Mouse (Mus musculus): Measurements from ENCODE around the gene Cacna1a. TPM values are rescaled to one million over a fixed set of nuclear protein-coding genes. Genes with fewer than 3 reads are reported as not detected.

The Cacna1a gene
- total RNA-seq, 2 experiments from 2014 or later, result 0.31 to 0.33 TPM

DNA sequence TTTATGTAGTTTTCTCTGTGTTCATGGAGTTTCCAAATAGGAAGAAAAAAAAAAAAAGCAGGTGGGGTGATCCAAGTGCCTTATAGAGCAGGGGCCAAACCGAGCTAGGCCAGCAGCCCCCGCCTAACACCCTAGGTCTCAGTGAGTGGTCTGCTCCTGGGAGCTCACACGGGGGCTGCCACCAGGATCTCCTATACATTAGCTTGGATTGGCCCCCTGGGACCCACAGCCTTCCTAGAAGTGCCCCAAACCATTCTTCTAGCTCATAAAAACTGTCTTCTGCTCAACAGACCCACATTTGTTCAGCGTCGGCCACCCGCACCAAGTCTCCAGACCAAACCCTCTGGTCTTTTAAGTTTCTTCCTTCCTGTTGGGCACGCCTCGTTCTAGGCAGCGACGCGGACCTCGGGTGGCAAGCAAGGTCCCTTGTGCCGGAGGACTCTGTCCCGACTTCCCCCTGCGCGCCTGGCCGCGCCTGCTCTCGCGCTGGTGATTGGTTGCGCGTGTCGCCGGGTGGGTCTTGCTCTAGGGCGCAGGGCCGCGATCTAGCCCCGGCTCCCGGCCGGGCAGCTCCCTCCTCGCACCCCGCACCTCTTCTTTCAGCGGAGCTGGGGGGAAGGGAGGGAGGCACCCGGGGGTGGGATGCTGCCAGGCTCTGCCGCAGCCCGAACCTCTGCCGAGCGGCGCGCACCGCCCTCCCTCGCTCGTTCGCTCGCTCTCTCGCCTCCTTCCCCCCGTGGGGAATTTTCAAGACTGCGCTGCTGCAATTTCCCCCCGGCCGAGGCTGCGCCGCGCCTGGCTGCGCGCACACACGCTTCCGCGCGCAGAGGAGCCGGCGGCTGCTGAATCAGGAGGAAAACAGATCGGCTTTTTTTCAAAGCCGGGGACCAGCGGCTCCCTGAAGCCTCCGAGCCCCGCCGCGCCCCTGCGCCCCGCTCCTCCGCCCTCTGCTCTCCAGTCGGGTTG lies 25.9 kb downstream of the Cacna1a start:
- ATAC-seq (ENCODE audit: poor library complexity, severe bottlenecking), result no peak

DNA sequence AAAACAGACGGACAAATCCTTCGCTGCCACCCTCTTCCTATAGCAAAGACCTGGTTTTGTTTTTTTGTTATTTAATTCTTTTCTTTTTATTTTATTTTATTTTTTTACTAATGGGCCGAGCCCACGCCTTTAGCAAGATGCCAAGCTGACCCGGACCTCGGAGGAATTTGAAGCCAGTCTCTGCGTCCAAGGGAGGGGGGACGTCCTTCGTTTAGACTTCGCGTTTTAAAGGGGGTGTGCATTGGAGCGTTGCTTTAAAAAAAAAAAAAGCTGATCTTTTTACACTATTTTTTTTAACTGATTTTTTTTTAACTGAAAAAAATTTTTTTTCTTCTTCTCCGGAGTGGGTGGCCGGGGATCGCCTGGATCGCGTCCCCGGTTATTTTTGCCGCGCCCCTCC lies 26.7 kb downstream of the Cacna1a start:
- no peak for ATAC-seq (ENCODE audit: poor library complexity, severe bottlenecking)

GRCm38 (mm10) chr8:84415378-84415898 lies 27.2 kb downstream of the Cacna1a start:
- ATAC-seq (ENCODE audit: poor library complexity, severe bottlenecking), result no peak

DNA sequence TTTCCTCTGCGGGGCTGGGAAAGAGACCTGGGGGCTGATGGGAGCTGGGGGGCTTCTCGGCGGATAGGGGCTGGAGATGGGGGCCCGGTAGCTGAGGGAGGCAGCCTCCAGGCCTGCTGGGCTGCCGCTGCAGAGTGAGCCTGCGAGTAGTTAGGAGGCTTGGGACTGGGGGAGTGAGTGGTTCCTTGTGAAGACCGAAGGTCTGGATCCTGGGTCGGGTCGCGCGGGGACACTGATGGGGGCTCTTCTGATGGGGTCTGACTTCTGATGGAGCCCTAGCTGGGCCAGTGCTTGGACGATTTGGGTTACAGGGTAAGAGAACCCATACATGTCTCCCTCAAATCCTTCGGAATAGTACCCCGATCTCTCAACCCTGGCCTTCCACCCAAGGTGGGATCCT lies 27.8 kb downstream of the Cacna1a start:
- ATAC-seq (ENCODE audit: poor library complexity, severe bottlenecking), result no peak

DNA sequence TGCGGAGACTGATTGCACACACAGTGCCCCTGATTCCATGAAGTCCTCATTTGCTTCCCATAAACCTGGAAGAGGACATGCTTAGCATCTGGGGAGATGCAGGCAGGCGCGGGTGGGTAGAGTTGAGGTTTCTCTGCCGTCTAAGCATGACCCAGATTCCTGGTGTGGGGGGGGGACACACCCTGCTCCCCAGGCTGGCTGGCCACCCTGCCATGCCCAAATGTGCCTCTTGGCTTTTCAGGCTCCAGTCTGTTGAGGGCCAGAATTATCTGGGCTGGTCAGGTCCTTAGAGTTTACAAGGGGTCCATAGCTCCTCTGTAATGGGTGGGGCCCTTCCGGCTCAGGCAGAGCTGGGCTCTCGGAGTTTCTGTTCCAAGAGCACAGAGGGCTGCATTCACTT lies 28.7 kb downstream of the Cacna1a start:
- ATAC-seq (ENCODE audit: poor library complexity, severe bottlenecking), result no peak

DNA sequence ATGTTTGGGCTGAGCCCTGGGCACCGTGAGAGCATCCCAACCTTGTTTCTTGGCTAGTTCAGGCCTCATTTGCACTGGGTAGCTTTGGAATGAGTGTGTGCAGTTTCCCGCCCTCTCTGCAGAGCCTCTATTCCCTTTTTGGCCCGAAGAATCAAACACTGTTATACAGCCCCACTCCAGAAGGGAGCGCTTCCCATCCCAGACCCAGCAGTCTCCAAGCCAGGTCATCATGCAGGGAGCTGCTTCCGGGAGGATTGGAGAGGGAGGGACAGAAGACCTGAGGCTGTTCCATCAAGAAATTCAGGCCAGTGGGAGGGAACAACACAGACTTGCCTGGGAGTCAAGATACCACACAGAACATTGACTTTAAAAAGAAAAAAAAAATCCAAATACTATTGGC lies 29.6 kb downstream of the Cacna1a start:
- no peak for ATAC-seq (ENCODE audit: poor library complexity, severe bottlenecking)

DNA sequence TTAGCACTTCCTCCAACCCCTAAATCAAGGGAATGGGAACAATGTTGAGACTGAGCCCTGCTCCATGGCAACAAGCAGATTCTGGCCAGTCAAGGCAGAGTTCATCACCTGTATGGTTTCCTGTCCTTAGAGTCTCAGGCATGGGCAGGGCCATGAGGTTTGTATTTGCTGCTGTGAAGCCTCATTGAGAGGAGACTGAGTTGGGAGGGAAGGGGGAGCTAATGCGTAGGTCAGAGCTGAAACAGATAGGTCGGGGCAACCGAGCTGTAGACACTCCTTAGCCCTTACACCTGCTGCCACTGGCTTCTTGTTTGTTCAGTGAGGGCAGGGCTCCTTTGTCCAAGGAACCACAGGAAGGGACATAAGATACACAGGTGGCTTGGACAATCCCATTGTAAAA lies 36.2 kb downstream of the Cacna1a start:
- no peak for ATAC-seq (ENCODE audit: poor library complexity, severe bottlenecking)

DNA sequence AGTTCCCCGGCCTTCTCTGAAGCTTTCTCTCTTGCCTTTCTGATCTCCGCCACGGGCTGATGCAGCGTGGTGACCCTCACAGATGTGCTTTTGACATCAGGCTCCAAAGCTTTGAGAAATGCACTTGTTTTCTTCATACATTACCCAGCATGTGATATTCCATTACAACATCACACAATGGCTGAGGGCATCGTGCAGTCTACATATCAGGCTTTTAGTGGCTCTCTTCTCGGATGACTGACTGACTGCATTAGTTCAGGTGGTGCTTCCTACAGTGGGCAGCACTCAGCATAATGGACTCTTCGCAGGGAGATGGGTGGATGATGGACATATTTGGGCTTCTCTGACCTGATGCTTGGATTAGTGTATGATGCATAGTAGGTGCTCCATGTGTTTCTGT lies 37.8 kb downstream of the Cacna1a start:
- no peak for ATAC-seq (ENCODE audit: poor library complexity, severe bottlenecking)

GRCm38 (mm10) chr8:84426582-84426981 lies 38.3 kb downstream of the Cacna1a start:
- ATAC-seq (ENCODE audit: poor library complexity, severe bottlenecking), result no peak

DNA sequence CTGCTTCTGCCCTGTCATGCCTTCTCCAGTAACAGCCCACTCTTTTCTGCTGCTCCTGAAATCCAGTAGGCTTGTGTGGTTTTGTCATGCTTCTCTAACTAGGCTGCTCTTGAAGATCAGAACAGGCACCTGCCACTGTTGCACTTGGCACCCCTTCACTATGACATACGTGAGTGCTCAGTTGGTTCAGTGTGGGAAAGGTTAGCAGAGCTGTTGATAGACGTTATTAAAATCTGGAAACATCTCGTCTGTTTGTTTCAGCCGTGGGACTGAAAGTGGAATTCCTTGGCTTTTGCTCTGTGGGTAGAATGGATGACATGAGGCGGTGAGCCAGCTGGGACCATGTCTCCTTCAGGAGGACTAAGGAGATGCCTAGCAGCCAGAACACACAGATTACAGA lies 39.8 kb downstream of the Cacna1a start:
- ATAC-seq (ENCODE audit: poor library complexity, severe bottlenecking), result no peak

DNA sequence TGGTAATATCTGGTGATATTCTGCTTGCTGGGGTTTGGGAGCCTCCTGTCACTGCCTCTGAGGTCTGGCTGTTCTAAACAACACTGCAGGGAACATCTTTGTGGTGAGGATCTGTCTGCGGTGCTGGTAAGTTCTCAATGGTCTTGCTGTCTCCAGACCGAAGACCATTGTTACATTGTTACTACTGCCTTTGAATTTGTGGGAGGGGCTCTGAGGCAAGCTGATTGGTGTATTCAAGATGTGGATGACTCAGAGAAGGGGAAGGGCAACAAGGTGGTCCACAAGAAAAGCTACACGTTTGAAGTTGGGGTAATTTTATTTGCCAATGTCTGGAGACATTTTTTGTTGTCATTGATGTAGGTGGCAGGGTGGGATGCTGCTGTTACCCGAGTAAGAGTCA lies 40.8 kb downstream of the Cacna1a start:
- ATAC-seq (ENCODE audit: poor library complexity, severe bottlenecking), result no peak

DNA sequence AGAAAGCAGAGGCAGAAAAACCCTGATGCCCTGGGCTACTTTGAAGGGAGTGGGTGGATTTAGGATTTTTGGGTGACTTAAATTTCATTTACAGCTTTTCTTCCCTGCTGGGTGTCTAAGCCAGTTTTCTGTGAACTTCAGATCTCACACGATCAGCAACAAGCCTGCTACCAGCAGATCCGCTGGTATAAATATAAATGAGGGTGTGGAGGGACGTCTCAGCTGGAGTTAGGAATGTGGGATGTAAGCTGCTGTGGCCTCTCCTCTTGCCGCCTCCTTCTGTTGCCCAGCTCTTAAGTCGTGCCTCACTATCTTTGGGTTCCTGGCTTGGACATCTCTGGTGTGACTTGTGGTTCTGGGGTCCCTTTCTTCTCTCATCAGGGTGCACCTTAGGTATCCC lies 41.3 kb downstream of the Cacna1a start:
- no peak for ATAC-seq (ENCODE audit: poor library complexity, severe bottlenecking)

GRCm38 (mm10) chr8:84435370-84435769 lies 47.1 kb downstream of the Cacna1a start:
- no peak for ATAC-seq (ENCODE audit: poor library complexity, severe bottlenecking)

DNA sequence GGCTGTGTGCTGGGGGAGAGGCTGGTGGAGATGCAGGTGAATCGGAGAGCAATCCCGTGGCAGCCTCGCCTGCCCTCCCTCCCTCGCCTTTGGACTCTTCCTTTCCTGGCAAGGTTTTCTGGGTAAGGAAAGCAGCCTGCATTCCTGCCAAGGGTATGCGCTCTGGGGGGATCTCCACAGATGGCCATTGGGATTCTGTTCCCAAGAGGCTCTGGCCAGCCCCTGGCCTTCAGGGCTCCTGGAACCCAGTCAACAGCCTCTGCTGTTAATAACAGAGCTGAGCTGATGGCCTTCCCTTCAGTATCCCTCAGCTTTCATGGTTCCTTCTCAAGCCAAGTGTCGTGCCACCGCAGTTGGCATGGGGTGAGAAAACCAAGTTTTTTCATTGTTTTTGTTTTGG lies 51.6 kb downstream of the Cacna1a start:
- no peak for ATAC-seq (ENCODE audit: poor library complexity, severe bottlenecking)

- ATAC-seq (ENCODE audit: poor library complexity, severe bottlenecking), result no peak
These were observed 53.8 kb downstream of the Cacna1a start for GRCm38 (mm10) chr8:84442043-84442442.

GRCm38 (mm10) chr8:84446571-84446991 lies 58.3 kb downstream of the Cacna1a start:
- ATAC-seq (ENCODE audit: poor library complexity, severe bottlenecking), result no peak

- ATAC-seq (ENCODE audit: poor library complexity, severe bottlenecking), result no peak
These were observed 66.3 kb downstream of the Cacna1a start for GRCm38 (mm10) chr8:84454532-84454931.

DNA sequence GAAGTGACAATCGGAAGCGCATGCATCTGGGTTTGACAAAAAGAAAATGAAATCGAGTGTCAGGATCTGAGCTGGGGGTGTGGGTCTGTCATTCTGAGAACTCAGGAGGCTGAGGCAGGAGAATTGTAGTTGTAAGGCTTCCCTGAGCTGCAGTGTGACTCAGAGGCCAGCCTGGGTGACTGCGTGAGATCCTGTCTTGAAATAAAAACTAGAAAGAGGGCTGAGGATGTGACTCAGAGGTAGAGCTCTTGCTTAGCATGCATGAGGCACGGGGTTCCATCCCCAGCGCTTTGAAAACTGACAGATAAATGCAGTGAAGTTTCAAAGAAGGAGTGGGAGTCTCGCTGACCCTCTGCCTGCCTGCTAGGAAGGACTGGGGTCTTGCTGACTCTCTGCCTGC lies 70.6 kb downstream of the Cacna1a start:
- ATAC-seq (ENCODE audit: poor library complexity, severe bottlenecking), result no peak

GRCm38 (mm10) chr8:84459276-84459675 lies 71.0 kb downstream of the Cacna1a start:
- no peak for ATAC-seq (ENCODE audit: poor library complexity, severe bottlenecking)

- ATAC-seq (ENCODE audit: poor library complexity, severe bottlenecking), result no peak
These were observed 72.5 kb downstream of the Cacna1a start for GRCm38 (mm10) chr8:84460698-84461097.

- ATAC-seq (ENCODE audit: poor library complexity, severe bottlenecking), result no peak
These were observed 78.7 kb downstream of the Cacna1a start for GRCm38 (mm10) chr8:84466932-84467331.

DNA sequence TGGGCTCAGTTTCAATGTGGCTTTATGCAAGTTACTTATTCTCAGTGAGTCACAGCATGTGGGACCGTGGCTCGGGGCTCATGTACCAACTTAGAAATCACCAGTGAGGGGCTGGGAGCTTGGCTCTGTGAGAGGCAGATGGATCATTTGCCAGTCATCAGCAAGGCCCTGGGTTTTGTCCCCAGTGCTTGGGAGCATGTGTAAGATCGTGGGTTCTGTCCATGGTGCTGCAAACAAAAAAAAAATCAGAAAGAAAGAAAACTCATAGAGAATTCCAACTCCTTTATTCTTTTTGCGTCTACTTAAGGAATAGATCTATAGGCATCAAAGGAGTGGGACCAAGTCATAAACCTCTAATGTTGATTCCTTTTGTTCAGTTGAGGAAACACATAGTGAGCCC lies 80.8 kb downstream of the Cacna1a start:
- no peak for ATAC-seq (ENCODE audit: poor library complexity, severe bottlenecking)

Data from megakaryocyte, adult 5-6 weeks (primary cell).